Mouse (Mus musculus) cerebellum, adult 8-10 months (tissue): ENCODE data around the gene Chrm1.
"Not testable (repeated sequence)": the region's sequence is repeated elsewhere in the genome, so short reads cannot be mapped to it uniquely, and the experiment has no call there.

ENCODE experiments used
- DNase-seq: peaks from one replicate; pipeline ENCODE4 v3.0.0; 2022

Gene Chrm1

DNA sequence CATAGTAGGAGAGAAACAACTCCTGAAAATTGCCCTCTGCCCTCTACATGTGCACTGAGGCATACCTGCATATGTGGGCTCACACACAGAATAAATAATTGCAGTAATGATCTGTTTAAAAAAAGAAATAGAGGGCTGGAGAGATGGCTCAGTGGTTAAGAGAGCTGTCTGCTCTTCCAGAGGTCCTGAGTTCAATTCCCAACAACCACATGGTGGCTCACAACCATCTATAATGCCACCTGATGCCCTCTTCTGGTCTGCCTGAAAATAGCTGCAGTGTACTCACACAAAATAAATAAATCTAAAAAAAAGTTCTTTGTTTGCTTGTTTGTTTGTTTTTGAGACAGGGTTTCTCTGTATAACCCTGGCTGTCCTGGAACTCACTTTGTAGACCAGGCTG is 55.4 kb downstream of the Chrm1 start:
- not testable (repeated sequence) for DNase-seq

DNA sequence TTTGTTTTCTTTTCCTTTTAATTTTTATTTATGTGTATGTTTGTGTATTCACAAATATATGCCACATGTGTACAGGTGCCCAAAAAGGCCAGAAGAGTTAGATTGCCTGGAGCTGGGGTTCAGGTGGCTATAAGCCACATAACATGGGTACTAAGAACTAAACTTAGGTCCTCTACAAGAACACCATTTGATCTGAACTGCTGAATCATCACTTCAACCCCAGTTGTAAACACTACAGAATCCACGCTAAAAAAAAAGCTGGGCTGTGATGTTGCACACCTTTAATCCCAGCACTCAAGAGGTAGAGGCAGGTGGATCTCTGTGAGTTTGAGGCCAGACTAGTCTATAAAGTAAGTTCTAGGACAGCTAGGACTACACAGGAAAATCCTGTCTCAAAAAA is 57.8 kb downstream of the Chrm1 start:
- no peak for DNase-seq

DNA sequence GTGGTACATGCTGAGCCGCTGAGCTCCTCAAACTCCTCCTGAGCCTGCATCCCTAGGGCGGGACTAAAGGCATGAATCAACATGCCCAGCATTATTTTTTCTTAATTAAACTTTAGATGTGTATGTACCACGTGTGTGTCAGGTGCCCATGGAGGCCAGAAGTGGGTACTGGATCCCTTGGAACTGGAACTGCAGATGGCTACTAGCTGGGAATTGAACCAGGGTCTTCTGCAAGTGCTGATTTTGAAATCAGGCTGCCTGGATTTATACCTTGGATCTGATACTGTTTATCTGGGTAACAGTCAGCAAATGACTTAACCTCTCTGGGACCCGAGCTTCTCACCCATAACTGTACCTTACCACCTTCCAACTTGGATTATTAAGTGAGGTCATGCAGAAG is 58.4 kb downstream of the Chrm1 start:
- DNase-seq: no peak

DNA sequence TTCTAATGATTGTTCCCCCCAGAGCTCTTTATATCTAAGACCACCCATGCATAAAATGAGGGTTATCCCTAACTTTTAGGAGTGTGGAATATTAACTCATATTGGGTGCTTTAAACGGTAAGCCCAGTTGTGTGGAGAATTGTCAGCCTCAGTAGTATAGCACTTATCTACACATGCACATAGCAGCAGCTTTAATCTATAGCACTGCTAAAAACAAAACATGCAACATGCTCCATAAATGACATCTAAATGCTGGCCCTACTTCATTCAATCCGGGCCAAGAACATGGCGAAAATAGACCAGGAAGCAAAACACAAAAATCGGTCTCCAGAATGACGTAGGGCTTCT is 58.9 kb downstream of the Chrm1 start:
- DNase-seq: no peak

DNA sequence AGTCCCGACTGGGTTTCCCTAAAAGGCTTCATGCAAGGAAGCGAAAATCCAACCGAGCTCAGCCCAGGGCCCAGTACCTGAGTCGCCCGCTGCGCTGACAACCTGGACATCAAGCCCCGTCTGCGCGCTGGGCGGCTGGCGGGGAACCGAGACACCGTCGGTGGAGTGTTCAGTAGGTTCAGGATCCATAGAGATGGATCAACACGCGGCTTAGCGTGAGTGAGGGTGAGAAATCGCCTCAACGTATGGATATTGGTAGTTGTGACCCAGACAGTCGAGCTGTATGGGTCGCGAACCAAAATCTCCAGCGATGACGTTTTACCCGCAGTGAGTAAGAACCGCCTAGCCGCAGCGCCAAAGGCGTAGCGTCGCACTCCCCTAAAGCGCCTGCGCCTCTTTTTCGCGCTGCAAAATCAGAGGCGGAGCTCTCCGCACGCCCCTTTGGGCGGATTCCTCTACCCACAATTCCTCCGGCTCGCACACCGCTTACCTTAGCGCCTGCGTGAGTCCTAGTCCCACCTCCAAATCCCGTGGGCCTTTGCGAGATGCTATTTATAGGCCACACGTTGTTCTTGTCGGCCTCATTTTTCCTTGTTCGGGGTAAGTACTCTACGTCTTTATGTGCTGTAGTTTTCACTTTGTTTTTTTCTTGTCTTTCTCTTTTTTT is 59.5 kb downstream of the Chrm1 start, which contains the start of gene Slc3a2:
Gene Slc3a2 (minus strand): TSS at position 463 of the 667 bp plus-strand sequence.
- DNase-seq: peak; percentile 96

DNA sequence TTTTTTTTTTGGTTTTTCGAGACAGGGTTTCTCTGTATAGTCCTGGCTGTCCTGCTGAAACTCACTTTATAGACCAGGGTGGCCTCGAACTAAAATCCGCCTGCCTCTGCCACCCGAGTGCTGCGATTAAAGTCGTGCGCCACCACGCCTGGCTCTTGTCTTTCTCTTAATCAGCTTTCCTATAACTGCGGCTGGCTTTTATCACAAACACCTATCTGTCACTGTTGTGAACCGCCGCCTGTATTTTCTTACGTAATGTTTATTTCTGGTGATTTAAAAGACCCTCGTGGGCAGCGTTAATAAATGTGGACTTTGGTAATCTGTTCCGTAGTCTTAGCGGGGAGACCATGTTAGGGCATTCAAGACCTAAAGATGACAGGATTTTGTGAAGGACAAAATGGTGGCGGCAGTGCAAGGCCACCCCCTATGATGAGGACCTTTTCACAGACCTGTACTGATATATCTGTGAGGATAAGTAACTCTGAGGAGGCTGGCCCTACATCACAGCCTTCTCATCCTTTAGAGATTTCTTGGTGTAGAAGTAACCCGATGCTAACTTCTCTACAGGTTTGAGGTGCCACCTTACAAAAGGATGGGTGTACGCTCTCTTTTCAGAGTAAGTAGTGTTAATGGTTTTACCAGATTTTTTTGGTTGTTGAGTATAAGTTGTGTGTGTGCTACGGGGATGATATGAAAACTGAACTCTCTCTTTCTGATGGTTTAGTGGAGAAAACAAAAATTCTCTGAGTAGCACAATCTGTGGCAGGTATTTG is 60.2 kb downstream of the Chrm1 start:
- DNase-seq: no peak

DNA sequence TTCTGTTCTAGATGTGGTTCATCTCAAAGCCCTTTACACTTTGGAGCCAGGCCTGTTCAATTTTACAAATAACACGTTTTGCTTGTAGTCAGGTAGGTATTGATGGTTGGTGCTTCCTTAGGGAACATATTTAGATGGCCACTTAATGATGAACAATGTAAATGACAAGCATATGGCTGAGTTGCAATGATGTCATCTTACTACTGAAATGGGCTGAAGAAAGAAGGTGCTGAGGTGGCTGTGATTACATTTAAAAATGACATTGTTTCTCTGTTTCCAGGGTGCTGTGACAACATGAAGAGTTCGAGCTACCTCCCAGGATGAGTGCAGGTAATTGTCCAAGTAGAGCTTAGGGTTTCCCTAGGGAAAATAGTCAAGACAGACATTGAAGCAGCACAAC is 60.8 kb downstream of the Chrm1 start:
- no peak for DNase-seq

DNA sequence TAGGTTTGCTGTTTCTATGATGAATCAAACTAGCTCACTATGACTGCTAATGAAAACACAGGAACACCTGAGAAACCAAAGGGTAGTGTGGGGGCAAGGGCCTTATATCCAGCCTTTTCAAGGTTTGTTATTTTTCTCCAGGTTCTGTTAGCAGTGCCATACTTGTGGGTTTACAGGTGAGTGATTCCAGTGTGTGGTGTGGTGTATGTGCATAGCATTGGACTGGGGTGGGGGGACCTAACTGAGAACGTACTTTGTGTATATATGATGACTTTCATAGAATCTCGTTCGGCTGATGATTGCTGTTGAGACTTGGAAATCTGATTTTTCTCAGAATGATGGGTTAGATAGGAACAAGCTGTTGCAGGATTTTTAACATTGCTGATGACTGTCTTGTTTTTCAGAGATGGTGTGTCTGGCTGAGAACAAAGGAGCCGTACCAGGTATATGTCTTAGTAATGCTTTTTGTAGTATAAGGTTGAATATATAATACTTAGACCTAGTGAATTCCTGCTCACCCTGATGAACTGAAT is 61.6 kb downstream of the Chrm1 start:
- DNase-seq: no peak

DNA sequence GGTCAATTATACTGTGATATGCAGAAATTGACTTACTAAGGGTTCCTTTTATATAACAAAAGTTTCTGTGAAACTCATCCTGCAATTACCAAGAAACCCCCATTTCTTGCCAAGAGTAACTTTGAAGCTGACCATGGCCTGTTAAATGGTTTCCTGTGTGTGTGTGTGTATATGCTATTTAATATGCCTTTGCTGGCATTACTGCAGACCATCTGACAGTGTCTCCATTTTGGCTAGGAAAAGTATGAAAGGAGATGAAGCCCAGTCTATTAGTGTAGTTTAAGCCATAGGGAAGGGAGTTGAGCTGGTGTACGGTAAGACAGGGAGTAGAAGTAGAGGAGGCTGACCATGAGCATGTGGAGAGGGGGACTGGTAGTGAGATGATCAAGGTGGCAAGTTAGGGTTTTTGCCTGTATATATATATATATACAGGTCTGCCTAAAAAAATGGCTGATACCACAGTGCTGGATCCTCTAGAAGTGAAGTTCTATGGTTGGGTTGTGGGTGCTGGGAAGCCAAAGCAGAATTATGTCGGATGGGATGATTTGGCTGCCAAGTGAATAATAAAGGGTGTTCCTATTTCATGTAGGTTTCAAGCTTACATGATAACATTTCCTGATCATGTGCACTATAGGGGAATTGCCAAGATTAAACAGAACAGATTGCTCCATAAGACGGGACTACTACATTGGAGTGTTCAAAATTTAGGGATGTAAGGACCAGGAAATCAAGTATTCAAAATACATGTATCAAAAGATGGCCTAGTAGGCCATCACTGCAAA is 63.2 kb downstream of the Chrm1 start:
- DNase-seq: no peak

DNA sequence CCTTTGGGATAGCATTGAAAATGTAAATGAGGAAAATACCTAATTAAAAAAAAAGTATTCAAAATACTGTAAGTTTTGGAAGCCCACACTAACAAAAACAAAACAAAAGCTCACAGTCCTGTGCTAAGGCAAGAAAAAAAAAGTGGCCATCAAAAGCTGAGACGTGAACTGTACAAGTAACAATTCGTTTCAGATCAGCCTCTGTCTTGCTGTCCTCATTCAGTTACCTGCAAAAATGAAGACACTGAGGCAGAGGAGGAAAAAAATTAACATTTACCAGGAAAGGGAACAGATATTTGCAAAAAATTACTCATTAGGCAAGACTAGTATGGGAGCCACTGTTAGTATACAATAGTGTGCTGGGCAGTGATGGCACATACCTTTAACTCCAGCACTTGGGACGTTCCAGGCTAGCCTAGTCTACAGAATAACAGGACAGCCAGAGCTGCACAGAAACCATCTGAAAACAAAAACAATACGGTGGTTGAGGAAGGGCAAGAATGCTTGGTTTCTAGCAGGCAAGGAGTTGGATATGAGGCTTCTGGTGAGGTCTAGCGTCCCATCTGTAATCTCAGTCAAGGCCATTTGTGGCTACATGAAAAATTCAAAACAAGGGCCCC is 64.0 kb downstream of the Chrm1 start:
- DNase-seq: no peak

DNA sequence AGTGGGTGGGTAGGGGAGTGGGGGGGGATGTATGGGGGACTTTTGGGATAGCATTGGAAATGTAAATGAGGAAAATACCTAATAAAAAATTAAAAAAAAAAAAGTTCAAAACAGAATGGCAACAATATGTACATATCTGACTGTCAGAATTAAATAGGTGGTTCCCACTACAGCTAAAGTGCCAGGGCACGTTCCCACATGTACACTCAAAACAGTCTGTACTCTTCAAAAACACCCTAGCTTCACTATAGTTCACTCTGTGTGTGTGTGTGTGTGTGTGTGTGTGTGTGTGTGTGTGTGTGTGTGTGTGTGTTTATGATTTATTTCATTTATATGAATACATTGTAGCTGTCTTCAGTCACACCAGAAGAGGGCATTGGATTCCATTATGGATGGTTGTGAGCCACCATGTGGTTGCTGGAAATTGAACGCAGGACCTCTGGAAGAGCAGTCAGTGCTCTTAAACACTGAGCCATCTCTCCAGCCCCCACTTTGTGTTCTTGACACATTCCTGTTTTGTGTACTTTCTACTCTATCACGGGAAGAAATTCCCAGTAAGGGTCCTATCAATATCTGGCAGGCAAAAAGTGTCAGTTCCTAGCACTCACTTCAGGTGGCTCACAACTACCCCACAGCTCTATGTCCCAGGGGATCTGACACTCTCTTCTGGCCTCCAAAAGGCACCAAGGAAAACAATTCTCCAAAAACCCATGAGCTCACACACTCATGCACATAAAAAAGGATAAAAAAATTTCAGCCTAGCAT is 64.9 kb downstream of the Chrm1 start:
- not testable (repeated sequence) for DNase-seq
